Mouse (Mus musculus) ovary, postnatal 10 days (tissue): ENCODE measurements around the gene Flt3.

Source experiments
- DNase-seq: peaks from one replicate; pipeline ENCODE4 v3.0.0; 2022; ENCODE audit warnings: low spot score

Flt3 gene

DNA sequence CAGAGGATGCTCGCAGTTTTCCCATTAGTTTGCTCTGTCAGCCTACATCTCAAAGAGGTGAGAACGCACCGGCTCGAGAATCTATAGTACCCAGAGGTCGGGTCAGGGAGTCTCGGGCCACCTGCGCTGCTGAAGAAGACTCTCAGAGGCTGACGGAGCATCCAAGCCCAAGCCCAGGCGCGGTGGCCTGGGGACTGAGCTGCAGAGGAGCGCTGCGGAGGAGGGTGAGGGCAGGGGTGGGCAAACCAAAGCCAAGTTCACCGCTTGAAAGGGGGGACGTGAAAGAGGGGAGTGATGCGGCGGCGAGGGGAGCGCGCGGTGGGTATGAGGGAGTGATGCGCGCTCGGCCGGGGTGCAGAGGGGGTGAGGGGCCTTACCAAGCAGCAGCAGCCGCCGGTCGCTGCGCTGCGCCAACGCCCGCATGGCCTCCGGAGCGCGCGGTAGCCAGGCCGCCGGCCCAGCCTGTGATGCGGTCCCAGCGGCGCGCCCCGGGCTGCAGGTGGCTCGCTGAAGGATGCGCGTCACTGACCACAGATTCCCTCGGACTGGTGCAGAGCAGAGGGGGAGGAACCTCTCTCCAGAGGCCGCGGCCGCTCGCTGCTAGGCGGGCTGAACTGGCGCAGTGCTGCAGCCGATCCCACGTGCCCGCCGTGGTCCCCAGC lies at the start of gene Flt3:
TSS of gene Flt3 (minus strand) at position 647 of the 662 bp plus-strand sequence.
- no peak for DNase-seq

DNA sequence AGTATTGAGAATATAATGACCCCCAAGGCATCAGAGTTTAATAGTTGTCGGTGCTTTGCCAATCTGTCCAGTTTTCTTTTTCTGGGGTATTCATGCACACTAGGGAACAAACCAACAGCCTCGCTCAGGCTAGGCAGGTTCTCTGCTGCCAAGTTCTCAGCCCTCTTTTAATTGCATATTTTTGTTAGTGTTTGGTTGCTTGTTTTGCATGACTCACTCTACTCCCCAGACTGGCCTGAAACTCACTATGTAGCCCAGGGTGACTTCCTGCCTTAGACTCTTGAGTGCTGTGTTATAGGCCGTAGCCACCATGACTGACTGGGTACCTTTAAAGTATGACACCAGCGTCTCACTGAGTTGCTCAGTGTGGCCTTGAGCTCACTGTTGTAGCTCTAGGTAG lies 48.6 kb upstream of the Flt3 start:
- DNase-seq, result no peak

DNA sequence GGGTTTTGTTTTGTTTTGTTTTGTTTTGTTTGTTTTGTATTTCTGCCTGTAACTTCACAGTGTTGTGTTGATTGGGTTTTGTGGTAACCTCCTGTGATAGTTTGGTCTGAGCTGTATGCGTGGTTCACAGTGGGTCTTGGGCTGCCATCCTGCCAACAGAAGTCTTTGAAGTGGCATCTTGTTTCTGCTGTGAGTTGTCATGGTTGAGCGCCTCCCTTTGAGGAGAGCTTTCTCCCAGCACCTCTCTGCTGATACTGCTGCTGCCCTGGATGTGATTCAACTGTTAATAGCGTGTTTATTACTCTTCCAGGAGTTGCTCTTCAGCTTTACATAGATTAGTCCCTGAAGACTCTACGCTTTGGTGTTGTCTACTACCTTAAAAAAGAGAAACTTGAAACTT lies 48.2 kb upstream of the Flt3 start:
- no peak for DNase-seq

DNA sequence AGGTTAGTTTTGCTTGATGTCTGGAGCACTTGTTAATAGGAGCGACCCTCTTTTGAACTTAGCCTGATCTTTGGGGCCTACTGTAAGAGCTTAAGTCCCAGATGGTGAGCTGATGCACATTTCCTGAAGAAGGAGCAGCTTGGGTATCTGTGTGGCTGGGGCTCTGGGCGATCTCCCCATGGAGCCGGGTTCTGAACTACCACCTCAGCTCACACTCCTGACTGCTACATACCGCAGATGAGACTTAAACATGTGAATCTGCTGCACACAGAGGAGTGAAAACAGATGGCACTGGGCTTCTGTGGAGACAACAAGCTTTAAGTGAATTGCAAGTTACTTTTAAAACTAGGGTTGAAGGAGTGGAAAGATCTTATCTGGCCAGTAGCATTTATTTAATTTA lies 45.0 kb upstream of the Flt3 start:
- DNase-seq, result no peak

DNA sequence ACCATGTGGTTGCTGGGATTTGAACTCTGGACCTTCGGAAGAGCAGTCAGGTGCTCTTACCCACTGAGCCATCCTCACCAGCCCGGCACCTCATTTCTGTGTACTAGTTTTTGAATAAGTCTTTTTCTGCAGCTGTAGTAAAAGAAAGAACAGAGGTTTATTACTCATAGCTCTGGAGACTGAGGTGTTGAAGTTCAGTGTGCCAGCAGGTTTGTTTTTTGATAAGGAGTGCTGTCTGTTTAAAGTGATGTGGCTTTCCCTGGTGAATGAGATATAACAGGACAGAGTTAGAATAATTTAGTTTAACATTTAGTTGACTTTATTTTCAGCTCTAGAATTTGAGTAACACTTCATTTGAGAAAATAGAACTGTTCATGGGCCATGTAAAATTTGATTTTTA lies 44.5 kb upstream of the Flt3 start:
- no peak for DNase-seq

DNA sequence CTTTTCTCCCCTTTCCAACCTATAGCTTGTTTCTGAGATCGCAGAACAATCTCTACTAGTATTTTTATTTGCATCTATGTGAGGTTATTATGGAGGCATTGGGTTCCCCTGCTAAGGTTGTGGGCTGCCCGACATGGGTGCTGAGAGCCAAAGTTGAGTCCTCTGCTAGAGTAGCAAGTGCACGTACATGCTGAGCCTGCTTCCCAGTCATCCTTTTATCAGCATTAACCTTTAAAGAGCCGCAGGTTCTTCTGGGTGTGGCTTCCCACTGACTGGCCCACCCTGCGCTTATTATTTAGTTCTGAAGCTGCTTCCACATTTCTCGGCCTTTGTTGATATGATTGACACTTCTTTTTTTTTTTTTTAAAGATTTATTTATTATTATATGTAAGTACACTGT lies 44.0 kb upstream of the Flt3 start:
- no peak for DNase-seq

DNA sequence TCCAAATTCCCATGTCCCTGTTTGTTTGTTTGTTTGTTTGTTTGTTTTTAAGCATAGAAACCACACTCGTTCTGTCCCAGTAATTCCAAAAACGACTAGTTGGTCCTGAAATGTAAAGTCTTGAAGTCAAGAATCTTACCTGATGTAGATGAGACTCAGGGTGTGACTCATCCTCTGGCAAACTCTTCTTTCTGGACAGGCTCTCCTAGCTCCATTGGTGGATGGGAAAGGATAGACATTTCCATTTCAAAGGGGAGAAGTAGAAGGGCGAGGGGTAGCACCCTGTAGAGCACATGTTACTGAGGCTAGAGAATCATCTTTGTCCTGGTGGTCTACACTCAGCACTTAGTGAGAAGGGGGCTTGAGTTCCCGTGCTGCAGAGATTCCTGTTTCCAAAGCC lies 42.5 kb upstream of the Flt3 start:
- no peak for DNase-seq

DNA sequence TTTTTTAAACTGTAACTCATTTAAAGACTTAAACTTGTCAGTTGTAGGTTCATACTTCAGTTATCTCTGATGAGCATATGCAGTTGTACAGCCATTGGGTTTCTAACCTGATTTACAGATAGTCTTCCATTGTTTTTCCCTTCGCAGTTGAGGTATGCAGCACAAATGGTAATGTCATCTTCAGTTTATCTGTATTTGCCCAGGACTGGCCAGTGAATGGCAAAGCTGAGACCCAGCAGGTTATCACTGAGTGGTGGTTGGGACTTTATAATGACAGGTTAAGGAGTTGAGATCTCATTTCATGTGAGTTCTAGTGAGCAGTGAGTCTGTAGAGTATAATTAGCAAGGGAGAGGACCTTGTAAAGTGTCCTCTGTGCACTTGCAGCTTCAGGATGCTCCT lies 41.7 kb upstream of the Flt3 start:
- no peak for DNase-seq

DNA sequence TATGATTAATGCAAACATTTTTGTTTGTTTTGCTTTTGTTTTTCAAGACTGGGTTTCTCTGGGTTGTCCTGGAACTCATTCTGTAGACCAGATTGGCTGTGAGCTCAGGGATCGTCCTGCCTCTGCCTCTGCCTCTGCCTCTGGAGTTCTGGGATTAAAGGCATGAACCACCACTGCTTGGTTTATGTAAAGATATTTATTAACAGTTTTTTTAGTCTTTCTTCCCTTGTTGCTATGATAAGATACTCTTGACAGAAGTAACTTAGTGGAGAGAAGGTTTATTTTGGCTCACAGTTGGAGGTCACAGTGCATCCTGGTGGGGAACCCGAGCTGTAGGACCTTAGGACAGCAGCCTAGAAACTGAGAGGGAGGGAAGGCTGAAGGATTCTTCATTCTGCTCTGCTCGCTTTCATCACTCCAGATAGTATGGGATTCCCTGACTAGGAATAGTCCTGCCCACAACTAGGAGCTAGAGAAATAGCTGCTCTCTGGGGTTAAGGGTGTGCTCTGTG lies 40.8 kb upstream of the Flt3 start:
- no peak for DNase-seq

DNA sequence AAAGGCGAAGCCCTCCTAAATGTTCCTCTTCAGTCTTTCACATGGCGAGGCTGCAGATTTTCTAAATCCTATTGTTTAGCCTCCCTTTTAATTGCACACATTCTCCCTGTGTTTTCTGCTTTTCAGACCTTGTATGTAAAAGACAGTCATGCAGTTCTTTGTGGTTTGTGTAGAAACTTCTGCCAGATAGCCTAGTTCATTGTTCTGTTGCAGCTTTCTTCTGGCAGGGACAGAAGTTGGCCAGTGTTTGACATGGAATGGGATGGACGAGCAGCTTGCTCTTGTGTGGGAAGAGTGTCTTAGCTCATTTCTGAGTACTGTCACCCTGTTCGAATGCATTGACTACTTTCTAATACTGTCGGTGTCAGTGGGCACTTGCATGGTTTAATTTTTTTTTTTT lies 36.2 kb upstream of the Flt3 start:
- no peak for DNase-seq

DNA sequence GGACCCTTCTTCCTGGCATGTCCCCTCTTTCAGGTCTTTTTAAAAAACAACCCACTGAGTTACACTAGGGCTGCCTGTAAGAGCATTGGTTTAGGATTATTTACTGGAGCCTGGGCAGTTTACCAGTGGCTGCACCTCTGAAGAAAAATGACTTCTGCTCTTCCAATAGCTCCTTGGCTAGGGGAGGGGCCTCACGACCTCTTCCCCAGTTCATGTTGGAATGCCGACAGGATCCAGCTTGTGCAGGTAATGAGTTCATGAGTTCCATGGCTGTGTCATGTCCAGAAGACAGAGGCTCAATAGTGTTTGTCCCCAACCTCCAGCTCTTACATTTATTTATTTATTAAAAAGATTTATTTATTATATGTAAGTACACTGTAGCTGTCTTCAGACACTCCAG lies 35.5 kb upstream of the Flt3 start:
- no peak for DNase-seq

DNA sequence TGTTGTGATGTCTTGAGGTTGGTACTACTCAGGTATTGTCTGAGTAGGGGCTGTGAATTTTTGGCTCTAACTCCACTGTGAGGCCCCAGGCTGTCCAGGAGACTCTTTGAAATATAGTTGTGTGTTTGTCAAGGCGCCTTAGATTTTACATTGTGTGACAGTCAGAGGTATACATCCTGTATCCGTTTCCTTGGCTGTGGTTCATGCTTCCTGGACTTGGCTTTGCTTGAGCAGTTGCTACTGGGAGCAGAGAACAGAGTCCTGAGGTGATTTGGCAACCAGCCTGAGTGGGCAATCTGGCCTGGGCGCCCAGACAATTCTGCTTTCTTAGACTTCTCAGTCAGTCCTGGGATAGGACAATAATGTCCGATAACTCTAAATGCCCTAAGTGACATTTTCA lies 34.9 kb upstream of the Flt3 start:
- DNase-seq, result no peak

DNA sequence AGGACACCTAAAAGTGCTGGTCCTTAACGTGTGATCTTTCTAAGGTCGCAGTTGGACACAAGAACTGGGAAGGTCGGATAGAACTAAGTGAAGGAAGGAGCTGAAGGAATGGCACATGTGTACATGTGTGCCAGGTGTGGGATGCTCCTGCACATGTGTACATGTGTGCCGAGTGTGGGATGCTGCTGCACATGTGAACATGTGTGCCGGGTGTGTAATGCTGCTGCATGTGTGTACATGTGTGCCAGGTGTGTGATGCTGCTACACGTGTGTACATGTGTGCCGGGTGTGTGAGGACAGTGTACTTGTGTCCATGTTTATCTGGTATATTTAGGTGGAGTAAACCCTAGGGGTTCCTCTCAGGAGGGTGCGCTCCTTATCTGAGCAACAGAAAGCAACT lies 32.6 kb upstream of the Flt3 start:
- DNase-seq, result no peak

DNA sequence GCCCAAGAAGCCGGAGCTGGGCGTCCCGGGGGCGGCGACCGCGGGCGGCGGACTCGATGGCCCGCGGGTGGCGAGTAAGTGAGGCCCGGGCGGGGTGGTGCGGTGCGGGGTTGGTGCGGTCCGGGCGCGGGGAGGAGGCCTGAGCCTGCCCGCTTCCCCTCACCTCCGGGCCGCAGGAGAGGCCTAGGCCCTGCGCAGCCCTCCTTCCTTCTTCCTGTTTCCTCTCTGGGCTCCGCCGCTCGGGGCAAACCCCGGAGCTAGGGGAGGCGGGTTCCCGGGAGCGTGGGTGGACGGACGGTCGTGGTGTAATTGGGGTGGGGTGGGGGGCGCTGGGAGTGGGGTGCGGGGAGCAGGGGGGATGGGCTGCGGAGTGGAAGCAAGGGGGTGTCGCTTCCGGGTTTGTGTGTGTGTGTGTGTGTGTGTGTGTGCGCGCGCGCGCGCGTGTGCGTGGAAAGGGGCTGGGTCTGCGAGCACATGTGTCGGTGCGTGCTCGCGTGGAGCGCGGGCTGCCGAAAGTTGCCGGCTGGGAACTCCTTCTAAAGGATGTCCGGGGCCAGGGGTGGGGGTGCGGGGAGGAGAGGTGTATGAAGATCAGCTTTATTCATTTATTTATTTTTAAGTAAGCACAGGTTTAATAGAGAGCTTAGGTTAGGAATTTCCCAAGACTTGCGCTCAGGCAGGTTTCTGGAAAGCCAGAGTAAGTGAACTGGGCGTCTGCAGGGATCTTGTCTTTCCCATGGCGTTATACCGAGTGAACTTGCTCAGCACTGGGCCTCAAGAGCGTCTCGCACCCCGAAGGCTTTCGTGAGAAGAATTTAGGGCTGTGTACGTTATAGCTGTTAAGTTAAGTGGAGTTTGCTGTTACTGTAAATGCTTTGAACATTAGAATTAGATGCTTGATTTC lies 30.9 kb upstream of the Flt3 start:
- no peak for DNase-seq

DNA sequence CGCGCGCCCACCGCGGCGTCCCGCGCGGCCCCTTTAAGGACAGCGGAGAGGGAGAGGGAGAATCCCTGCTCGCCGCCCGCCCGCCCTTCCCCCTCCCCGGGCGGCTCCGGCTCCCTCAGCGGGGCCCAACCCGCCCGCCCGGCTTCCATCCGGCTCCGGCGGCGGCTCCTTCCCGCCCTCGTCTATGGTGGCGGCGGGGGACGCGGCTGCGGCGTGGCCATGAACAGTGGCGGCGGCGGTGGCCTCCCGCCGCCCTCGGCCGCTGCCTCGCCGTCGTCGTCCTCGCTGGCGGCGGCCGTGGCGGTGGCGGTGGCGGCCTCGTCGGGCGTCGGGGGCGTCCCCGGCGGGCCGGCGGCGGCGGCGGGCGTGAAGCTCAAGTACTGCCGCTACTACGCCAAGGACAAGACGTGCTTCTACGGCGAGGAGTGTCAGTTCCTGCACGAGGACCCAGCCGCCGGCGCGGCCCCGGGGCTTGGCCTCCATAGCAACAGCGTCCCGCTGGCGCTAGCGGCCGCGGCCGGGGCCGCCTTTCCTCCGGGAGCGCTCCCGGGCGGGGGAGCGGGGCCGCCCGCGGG lies 30.2 kb upstream of the Flt3 start:
- DNase-seq, result peak; percentile 39

DNA sequence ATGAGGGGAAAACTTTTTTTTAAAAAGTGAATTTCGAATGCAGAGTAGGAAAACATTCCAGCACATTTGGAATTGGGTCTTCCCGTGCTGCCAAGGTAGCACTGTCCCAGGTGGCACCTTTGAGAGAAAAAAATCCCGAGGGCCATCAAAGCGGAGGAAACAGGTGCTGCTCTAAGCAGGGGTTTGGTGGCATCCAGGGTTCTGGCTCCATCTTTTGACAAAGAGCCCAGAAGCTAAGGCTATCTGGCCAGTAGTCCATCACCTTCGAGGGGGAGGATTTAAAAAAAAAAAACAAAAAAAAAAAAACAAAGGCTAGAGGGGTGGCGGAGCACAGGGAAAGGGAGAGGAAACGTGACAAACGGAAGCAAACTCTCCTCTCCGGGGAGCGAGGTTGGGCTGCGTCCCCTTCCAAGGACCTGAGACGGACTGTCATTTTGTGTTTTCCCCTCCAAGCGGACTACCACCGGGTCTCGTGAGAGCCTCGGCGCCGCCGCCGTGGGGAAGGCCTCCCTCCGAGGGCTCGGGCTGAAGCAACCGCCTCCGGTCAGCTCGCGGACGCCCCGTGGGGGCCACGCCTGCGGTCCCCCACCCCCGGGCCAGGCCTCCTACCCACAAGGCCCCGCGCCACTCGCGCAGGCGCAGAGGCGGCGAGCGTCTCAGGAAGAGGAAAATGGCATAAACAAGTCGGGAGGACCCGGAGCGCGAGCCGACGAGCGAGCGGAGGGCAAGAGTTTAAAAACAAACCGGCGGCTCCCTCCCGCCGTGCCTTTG lies 29.4 kb upstream of the Flt3 start, which contains the start of gene Pan3:
TSS of gene Pan3 (plus strand) at position 627 of the 771 bp plus-strand sequence.
- peak; percentile 96 for DNase-seq

DNA sequence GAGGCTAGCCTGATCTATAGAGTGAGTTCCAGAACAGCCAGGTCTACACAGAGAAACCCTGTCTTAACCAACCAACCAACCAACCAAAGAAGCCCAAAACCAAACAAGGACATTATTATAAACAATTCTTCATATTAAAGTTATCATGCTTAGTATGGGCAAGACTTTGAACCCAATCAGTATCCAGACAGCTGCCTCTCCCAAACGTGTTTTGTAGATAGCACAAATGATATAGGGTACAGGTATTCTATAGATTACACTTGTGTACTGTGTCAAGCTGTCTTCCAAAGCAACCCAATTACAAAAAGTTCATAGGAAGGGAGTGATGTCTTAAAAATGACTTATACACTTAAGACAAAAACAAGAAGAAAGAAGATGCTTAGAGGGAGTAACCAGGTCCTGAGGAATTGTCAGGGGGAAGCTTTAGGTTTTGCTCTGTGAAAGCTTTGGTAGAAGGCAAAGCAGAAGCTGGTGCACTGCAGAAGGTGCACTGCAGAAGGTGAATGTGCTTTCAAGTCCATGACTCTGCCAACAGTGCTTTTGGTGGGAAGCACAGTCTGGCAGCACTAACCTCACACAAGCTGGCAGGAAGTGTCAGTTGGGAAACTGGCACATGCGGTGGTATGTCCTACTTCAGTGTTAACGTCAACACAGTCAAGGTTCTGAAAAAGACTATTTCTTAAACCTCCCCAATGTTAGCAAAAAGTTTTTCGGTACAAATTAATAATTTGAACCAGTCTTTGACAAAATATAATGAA lies 25.9 kb upstream of the Flt3 start:
- DNase-seq, result no peak

DNA sequence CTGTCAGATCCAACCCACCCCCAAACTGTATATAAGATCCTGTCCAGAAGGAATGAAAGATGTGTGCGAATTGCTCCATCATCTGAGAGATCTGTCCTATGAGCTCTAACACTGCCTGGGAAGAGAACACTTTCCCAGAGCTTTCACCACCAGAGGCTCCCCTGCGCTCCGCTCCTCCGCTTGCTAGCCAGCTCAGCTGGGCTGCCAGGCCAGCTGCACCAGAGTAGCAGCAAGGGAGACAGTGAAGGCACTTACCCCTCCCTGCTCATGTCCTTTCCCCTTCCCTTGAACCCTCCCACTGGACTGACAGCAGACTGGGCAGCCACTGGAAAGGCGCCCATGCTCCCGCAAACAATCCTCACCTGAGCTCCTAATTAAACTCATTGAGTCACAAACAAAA lies 23.3 kb upstream of the Flt3 start:
- no peak for DNase-seq

DNA sequence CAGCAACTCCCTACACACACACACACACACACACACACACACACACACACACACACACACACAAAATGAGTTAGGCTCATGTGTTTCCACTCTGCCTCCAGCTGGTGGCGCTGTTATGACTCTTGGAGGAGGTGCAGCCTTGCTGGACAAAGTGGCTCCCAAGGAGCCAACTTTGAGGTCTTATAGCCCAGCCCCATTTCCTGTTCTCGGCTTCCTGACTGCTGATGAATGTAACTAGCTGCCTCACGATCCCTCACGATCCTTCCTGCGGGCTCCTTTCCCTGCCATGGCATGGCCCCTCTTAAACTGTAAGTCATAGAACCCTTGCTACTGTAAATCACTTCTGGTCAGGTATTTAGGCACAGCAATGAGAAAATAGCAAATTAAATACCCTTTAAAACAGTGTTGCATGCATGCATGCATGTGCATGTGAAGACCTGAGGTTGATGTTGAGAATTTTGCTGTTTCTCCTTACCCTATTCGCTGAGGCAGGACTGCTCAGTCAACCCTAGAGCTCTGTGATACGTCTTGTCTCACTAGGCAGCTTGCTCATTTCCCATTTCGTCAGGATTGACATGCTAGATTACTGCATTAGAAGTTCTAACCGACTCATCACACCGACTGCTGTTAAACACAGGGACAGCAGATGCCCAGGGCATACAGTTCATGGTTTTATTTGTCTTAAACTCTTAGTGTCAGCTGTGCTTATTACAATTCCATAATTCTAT lies 18.3 kb upstream of the Flt3 start:
- DNase-seq, result no peak

DNA sequence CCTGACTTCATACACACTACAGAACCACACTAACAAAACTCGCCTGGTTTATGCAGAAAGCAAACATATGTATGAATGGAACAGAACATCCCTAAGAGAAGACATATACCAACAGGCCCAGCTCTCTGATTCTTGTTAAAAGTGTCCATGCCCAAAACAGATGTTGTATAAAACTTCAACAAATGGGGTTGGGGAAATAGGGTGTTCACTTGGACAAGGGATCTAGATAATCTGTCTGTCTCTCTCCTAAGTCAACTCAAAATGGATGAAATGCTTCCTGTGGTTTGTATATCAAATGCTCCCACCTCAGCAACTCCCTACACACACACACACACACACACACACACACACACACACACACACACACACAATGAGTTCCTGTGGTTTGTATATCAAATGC lies 17.7 kb upstream of the Flt3 start:
- no peak for DNase-seq

DNA sequence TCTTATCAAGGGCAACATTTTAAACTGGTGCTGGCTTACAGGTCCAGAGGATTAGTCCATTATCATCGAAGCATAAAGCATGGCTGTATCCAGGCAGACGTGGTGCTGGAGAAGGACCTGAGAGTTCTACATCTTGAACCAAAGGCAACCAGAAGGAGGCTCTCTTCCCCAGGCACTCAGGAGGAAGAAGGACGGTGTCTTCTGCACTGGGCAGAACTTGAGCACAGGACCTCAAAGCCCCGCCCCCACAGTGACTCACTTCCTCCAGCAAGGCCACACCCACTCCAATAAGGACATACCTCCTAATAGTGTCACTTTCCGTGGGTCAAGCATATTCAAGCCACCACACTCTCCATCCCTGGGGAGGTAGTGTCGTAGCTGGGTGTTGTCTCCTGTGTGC lies 10.3 kb upstream of the Flt3 start:
- DNase-seq, result no peak
